Mouse (Mus musculus) ES-E14 (cell line): ENCODE data around the gene Slc39a11.

Source experiments
- HCFC1 ChIP-seq: IDR thresholded peaks from 2 replicates; pipeline ENCODE4 v1.6.1; 2012; ENCODE audit warnings: low read length, inconsistent platforms, borderline replicate concordance; ENCODE audit not compliant: insufficient read depth
- MAFK ChIP-seq: IDR thresholded peaks from 2 replicates; pipeline ENCODE4 v1.6.1; 2014; ENCODE audit warnings: mild to moderate bottlenecking, low read depth, low read length, inconsistent platforms; ENCODE audit not compliant: insufficient read depth
- ZC3H11A ChIP-seq: IDR thresholded peaks from 2 replicates; pipeline ENCODE4 v1.6.1; 2012; ENCODE audit warnings: low read depth, mild to moderate bottlenecking, inconsistent platforms, low read length, borderline replicate concordance
- ZNF384 ChIP-seq: IDR thresholded peaks from 2 replicates; pipeline ENCODE4 v1.6.1; 2012; ENCODE audit warnings: low read depth, low read length, inconsistent platforms

GRCm38 (mm10) chr11:113290911-113291310 is 359.0 kb downstream of the Slc39a11 start:
- no peak for TF ChIP-seq ZNF384
- no peak for TF ChIP-seq MAFK
- TF ChIP-seq ZC3H11A = no peak
- TF ChIP-seq HCFC1 = no peak
